Mouse (Mus musculus) cerebellum, adult 2 months (tissue): ENCODE data around the gene Sparc.

Experiments
- CTCF ChIP-seq: fragments of 200-500 bp; IDR thresholded peaks from 2 replicates; pipeline ENCODE4 v1.5.1; 2011; ENCODE audit warnings: low read depth, mild to moderate bottlenecking, control low read depth, low read length, moderate library complexity, borderline replicate concordance; ENCODE audit not compliant: insufficient read depth
- POLR2A ChIP-seq: fragments of 200-500 bp; IDR thresholded peaks from 2 replicates; pipeline ENCODE4 v1.6.1; 2011; ENCODE audit warnings: low read length, control low read depth, borderline replicate concordance; ENCODE audit not compliant: insufficient read depth

GRCm38 (mm10) chr11:55424746-55425360, 1.9 kb upstream of the Sparc start:
- TF ChIP-seq CTCF (no peak), POLR2A (no peak)
